Mouse (Mus musculus): ENCODE measurements around the gene Fthl17d. TPM values are rescaled to one million over a fixed set of nuclear protein-coding genes. Genes with fewer than 3 reads are reported as not detected.

The Fthl17d gene
- total RNA-seq (2023): not detected in 4 replicates

DNA sequence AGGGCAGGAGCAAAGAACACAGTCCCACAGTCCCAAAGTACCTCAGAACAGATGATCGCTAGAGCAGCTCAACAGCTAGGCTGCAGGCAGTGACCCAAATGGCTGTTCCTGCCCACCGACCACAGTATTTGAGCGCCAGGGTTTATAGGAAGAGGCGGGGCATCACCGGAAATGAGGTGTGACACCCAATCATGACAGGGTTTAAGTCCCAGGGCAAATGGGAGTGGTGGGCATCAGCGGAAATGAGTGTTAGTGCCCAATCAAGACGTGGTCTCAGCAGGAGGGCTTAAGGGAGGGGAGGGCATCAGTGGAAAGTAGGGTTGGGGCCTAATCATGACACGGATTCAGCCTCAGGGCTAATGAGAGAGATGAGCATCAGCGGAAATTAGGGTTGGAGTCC, at the start of gene Fthl17d:
TSS of gene Fthl17d (minus strand) at position 101 of the 400 bp plus-strand sequence.

DNA sequence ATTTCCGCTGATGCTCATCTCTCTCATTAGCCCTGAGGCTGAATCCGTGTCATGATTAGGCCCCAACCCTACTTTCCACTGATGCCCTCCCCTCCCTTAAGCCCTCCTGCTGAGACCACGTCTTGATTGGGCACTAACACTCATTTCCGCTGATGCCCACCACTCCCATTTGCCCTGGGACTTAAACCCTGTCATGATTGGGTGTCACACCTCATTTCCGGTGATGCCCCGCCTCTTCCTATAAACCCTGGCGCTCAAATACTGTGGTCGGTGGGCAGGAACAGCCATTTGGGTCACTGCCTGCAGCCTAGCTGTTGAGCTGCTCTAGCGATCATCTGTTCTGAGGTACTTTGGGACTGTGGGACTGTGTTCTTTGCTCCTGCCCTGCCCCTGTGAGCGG, 46.6 kb upstream of the Fthl17d start, which contains the start of gene Fthl17e:
TSS of gene Fthl17e (plus strand) at position 301 of the 400 bp plus-strand sequence.

DNA sequence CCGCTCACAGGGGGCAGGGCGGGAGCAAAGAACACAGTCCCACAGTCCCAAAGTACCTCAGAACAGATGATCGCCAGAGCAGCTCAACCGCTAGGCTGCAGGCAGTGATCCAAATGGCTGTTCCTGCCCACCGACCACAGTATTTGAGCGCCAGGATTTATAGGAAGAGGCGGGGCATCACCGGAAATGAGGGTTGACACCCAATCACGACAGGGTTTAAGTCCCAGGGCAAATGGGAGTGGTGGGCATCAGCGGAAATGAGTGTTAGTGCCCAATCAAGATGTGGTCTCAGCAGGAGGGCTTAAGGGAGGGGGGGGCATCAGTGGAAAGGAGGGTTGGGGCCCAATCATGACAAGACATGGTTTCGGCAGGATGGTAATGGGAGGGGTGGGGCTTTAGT, 10.1 kb downstream of the Fthl17d start, which contains the start of gene Fthl17c:
TSS of gene Fthl17c (minus strand) at position 101 of the 400 bp plus-strand sequence.

DNA sequence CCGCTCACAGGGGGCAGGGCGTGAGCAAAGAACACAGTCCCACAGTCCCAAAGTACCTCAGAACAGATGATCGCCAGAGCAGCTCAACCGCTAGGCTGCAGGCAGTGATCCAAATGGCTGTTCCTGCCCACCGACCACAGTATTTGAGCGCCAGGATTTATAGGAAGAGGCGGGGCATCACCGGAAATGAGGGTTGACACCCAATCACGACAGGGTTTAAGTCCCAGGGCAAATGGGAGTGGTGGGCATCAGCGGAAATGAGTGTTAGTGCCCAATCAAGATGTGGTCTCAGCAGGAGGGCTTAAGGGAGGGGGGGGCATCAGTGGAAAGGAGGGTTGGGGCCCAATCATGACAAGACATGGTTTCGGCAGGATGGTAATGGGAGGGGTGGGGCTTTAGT, 23.7 kb downstream of the Fthl17d start, which contains the start of gene Fthl17b:
TSS of gene Fthl17b (minus strand) at position 101 of the 400 bp plus-strand sequence.

Other genes starting within 250 kb of the Fthl17d start
- not detected in 4 replicates for gene Ssx9, start 238.3 kb downstream of the Fthl17d start, total RNA-seq (2023)
- not detected in 4 replicates for gene Ssxb5, start 183.1 kb downstream of the Fthl17d start, total RNA-seq (2023)
- gene Gm6592, start 142.8 kb downstream of the Fthl17d start, total RNA-seq (2023): not detected in 4 replicates
- not detected in 4 replicates for gene Gm5751, start 112.5 kb downstream of the Fthl17d start, total RNA-seq (2023)
- 0.30 to 0.58 TPM (median 0.43 TPM) in 3 of 4 replicates, not detected in the other for gene B630019K06Rik, start 94.4 kb downstream of the Fthl17d start, total RNA-seq (2023)
- not detected in 4 replicates for gene Fthl17b, start 23.8 kb downstream of the Fthl17d start, total RNA-seq (2023)
- not detected in 4 replicates for gene Fthl17c, start 10.2 kb downstream of the Fthl17d start, total RNA-seq (2023)
- gene Fthl17e, start 46.7 kb upstream of the Fthl17d start, total RNA-seq (2023): not detected in 4 replicates
- gene Fthl17f, start 76.3 kb upstream of the Fthl17d start, total RNA-seq (2023): not detected in 4 replicates
- not detected in 4 replicates for gene 4930402K13Rik, start 117.8 kb upstream of the Fthl17d start, total RNA-seq (2023)
- not detected in 4 replicates for gene Lancl3, start 213.1 kb upstream of the Fthl17d start, total RNA-seq (2023)